Mouse (Mus musculus) adrenal gland (tissue): ENCODE results near the gene P2rx1.

ENCODE experiments used
- microRNA-seq, 2 experiments: library from miRNA; unstranded; fragments of <30 nt; microRNA quantifications; one replicate each; pipeline ENCODE4; 2019

The P2rx1 gene

Small RNA genes within 50 kb of the gene (microRNA-seq; reads per million reads assigned to microRNA genes)
- 0 reads per million in 2 experiments for gene Gm44467
